Mouse (Mus musculus) heart, embryonic 14.5 days (tissue): ENCODE results near the gene Atp7a. TPM values are rescaled to one million over a fixed set of nuclear protein-coding genes. Genes with fewer than 3 reads are reported as not detected.

Experiments
- ATAC-seq: fragments of 200-750 bp; cut with Nextera tagmentation; 2 replicates; pipeline ENCODE4 v1.8.0; 2017; ENCODE audit warnings: low read depth, moderate TSS enrichment; ENCODE audit not compliant: insufficient number of reproducible peaks, insufficient read depth, low FRiP score
- H3K27ac ChIP-seq, 2 experiments: fragments of 200-500 bp in 1 of 2; fragments of 300-500 bp in 1 of 2; sonication (generic) in 1 of 2; replicated peaks in 1 of 2; 2 replicates each; pipeline ENCODE4 v1.5.1; 2012 to 2014; ENCODE audit warnings: low read depth in 2 of 2, low read length in 2 of 2, control low read depth in 1 of 2, mild to moderate bottlenecking in 1 of 2, mixed read lengths in 1 of 2; ENCODE audit not compliant: control insufficient read depth in 1 of 2, insufficient read depth in 1 of 2
- H3K27me3 ChIP-seq: fragments of 300-500 bp; sonication (generic); 2 replicates; pipeline ENCODE4 v1.6.1; 2014; ENCODE audit warnings: mild to moderate bottlenecking, low read length, control low read depth; ENCODE audit not compliant: control insufficient read depth, insufficient read depth
- H3K36me3 ChIP-seq: fragments of 300-500 bp; sonication (generic); 2 replicates; pipeline ENCODE4 v1.6.1; 2014; ENCODE audit warnings: mild to moderate bottlenecking, control low read depth, low read length, mixed read lengths; ENCODE audit not compliant: control insufficient read depth, insufficient read depth
- H3K4me1 ChIP-seq, 2 experiments: fragments of 200-500 bp in 1 of 2; fragments of 300-500 bp in 1 of 2; sonication (generic) in 1 of 2; 2 replicates each; pipeline ENCODE4 v1.6.1; 2012 to 2014; ENCODE audit warnings: low read length in 2 of 2, control low read depth in 1 of 2, mixed read lengths in 1 of 2; ENCODE audit not compliant: control insufficient read depth in 2 of 2, insufficient read depth in 2 of 2
- H3K4me2 ChIP-seq: fragments of 300-500 bp; sonication (generic); 2 replicates; pipeline ENCODE4 v1.6.1; 2014; ENCODE audit warnings: mild to moderate bottlenecking, low read length
- H3K4me3 ChIP-seq, 2 experiments: fragments of 200-500 bp in 1 of 2; fragments of 300-500 bp in 1 of 2; sonication (generic) in 1 of 2; 2 replicates each; pipeline ENCODE4 v1.5.1; 2012 to 2014; ENCODE audit warnings: low read length in 2 of 2, mild to moderate bottlenecking in 2 of 2, control low read depth in 1 of 2, low read depth in 1 of 2, moderate library complexity in 1 of 2; ENCODE audit not compliant: control insufficient read depth in 1 of 2, insufficient read depth in 1 of 2
- H3K9ac ChIP-seq: fragments of 300-500 bp; sonication (generic); 2 replicates; pipeline ENCODE4 v1.6.1; 2014; ENCODE audit warnings: mild to moderate bottlenecking, low read length
- H3K9me3 ChIP-seq: fragments of 300-500 bp; sonication (generic); 2 replicates; pipeline ENCODE4 v1.6.1; 2016; ENCODE audit warnings: low read length, control low read depth; ENCODE audit not compliant: control insufficient read depth
- WGBS: fragments of 180-500 bp; shearing (Covaris S2); extraction: QIAGEN DNeasy Blood & Tissue Kit; methylation state at CpG from one replicate; pipeline ENCODE4 v1.1.7; 2014; 5-methylcytosine and 5-hydroxymethylcytosine counted together
- polyA plus RNA-seq: library from polyadenylated mRNA; unstranded; fragments of >200 nt; fragmentation: Nextera tagmentation; extraction: Ambion mirVana; gene quantifications from 2 replicates; pipeline ENCODE4 v1.2.1, GENCODE M21; 2014

Atp7a gene
- polyA plus RNA-seq, 1 experiment from 2014 or later = 17.1 TPM

DNA sequence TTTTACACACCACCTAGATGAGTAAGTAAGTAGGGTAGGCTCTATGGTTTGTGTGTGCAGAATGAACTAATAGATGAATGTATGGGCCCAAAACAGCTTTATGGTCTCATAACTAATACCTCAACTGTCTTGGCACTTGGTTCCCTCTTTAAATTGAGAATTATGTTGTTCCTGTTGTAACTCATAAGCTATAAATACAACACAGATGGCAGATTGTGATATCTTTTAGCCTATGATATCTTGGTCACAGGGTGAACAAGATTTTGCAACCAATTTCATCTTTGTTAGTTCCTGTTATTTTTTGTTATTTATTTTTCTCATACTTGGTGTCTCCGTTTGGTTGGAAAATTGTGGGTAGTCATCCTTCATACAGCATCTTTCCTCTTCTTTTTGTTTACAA is 121.1 kb downstream of the Atp7a start:
- Histone ChIP-seq H3K9me3 (no peaks in the 10 kb centered on the region), H3K4me1 (no peaks in the 10 kb centered on the region), H3K9ac (no peak overlapping the region), H3K27me3 (no peaks in the 10 kb centered on the region), H3K4me3 (no peak overlapping the region), H3K4me2 (no peak overlapping the region), H3K36me3 (no peaks in the 10 kb centered on the region), H3K27ac (no peak overlapping the region)
- 86% methylated on average over 1 of the region's 1 CpGs for WGBS
- ATAC-seq = no peak

- no peak overlapping the region for H3K9ac ChIP-seq
- H3K27ac ChIP-seq = no peak overlapping the region
- no peaks in the 10 kb centered on the region for H3K9me3 ChIP-seq
- H3K4me3 ChIP-seq = no peak overlapping the region
- H3K36me3 ChIP-seq = no peaks in the 10 kb centered on the region
- no peaks in the 10 kb centered on the region for H3K27me3 ChIP-seq
- no peak for ATAC-seq
- WGBS = 65% methylated on average over 3 of the region's 3 CpGs
- H3K4me1 ChIP-seq = no peaks in the 10 kb centered on the region
- no peak overlapping the region for H3K4me2 ChIP-seq
Observed at GRCm38 (mm10) chrX:106149460-106149859, 122.4 kb downstream of the Atp7a start.

GRCm38 (mm10) chrX:106154180-106154586 is 127.1 kb downstream of the Atp7a start:
- no peak overlapping the region for H3K4me2 ChIP-seq
- H3K4me1 ChIP-seq = no peaks in the 10 kb centered on the region
- H3K27ac ChIP-seq = no peak overlapping the region
- H3K27me3 ChIP-seq = no peaks in the 10 kb centered on the region
- no peak for ATAC-seq
- no peaks in the 10 kb centered on the region for H3K36me3 ChIP-seq
- H3K9me3 ChIP-seq = no peaks in the 10 kb centered on the region
- H3K9ac ChIP-seq = no peak overlapping the region
- no peak overlapping the region for H3K4me3 ChIP-seq

- Histone ChIP-seq H3K27ac (no peak overlapping the region), H3K27me3 (no peaks in the 10 kb centered on the region), H3K36me3 (no peaks in the 10 kb centered on the region), H3K9me3 (no peaks in the 10 kb centered on the region), H3K4me3 (no peak overlapping the region), H3K9ac (no peak overlapping the region), H3K4me2 (no peak overlapping the region), H3K4me1 (no peaks in the 10 kb centered on the region)
- ATAC-seq = no peak
- 68% methylated on average over 4 of the region's 4 CpGs for WGBS
Observed at GRCm38 (mm10) chrX:106155892-106156291, 128.8 kb downstream of the Atp7a start.

GRCm38 (mm10) chrX:106163995-106164394 is 136.9 kb downstream of the Atp7a start:
- H3K9me3 ChIP-seq = no peaks in the 10 kb centered on the region
- ATAC-seq = no peak
- H3K36me3 ChIP-seq = no peaks in the 10 kb centered on the region
- no peak overlapping the region for H3K9ac ChIP-seq
- H3K4me2 ChIP-seq = no peak overlapping the region
- 41% methylated on average over 5 of the region's 5 CpGs for WGBS
- no peak overlapping the region for H3K4me3 ChIP-seq
- no peaks in the 10 kb centered on the region for H3K27me3 ChIP-seq
- H3K27ac ChIP-seq = no peak overlapping the region
- H3K4me1 ChIP-seq = no peaks in the 10 kb centered on the region

- Histone ChIP-seq H3K36me3 (no peaks in the 10 kb centered on the region), H3K9me3 (no peaks in the 10 kb centered on the region), H3K27ac (no peak overlapping the region), H3K9ac (no peak overlapping the region), H3K4me3 (no peak overlapping the region), H3K4me2 (no peak overlapping the region), H3K4me1 (no peaks in the 10 kb centered on the region), H3K27me3 (no peaks in the 10 kb centered on the region)
- WGBS = 67% methylated on average over 5 of the region's 5 CpGs
- ATAC-seq = no peak
Observed at GRCm38 (mm10) chrX:106164555-106164954, 137.5 kb downstream of the Atp7a start.

- Histone ChIP-seq H3K9me3 (no peaks in the 10 kb centered on the region), H3K27me3 (no peaks in the 10 kb centered on the region), H3K9ac (no peak overlapping the region), H3K4me3 (no peak overlapping the region), H3K4me1 (no peaks in the 10 kb centered on the region), H3K27ac (no peak overlapping the region), H3K4me2 (no peak overlapping the region), H3K36me3 (no peaks in the 10 kb centered on the region)
- WGBS = 70% methylated on average over 1 of the region's 1 CpGs
- no peak for ATAC-seq
Observed at GRCm38 (mm10) chrX:106165089-106165488, 138.0 kb downstream of the Atp7a start.

- peak overlapping the region; percentile 33 to 41 for H3K4me3 ChIP-seq
- peak overlapping the region; percentile 61 for H3K4me2 ChIP-seq
- no peaks in the 10 kb centered on the region for H3K27me3 ChIP-seq
- WGBS = 23% methylated on average over 18 of the region's 18 CpGs
- ATAC-seq = no peak; the same call in 1 of the 2 replicates
- no peaks in the 10 kb centered on the region for H3K4me1 ChIP-seq
- no peak overlapping the region for H3K27ac ChIP-seq
- peak overlapping the region; percentile 22 for H3K9ac ChIP-seq
- H3K36me3 ChIP-seq = no peaks in the 10 kb centered on the region
- no peaks in the 10 kb centered on the region for H3K9me3 ChIP-seq
Observed at GRCm38 (mm10) chrX:106171106-106171852, 144.2 kb downstream of the Atp7a start.
